Mouse (Mus musculus) lung, embryonic 15.5 days (tissue): ENCODE results near the gene Gm28053. TPM values are rescaled to one million over a fixed set of nuclear protein-coding genes. Genes with fewer than 3 reads are reported as not detected.
"Not testable (repeated sequence)": the region's sequence is repeated elsewhere in the genome, so short reads cannot be mapped to it uniquely, and the experiment has no call there.

Experiments
- ATAC-seq: fragments of 200-750 bp; cut with Nextera tagmentation; 2 replicates; pipeline ENCODE4 v1.8.0; 2017; ENCODE audit warnings: moderate number of reproducible peaks, borderline replicate concordance; ENCODE audit not compliant: low FRiP score, low TSS enrichment; ENCODE audit errors: extremely low read depth
- H3K27ac ChIP-seq: fragments of 300-500 bp; sonication (generic); 2 replicates; pipeline ENCODE4 v1.5.1; 2015; ENCODE audit warnings: moderate library complexity, mild to moderate bottlenecking, inconsistent platforms
- H3K27me3 ChIP-seq: fragments of 300-500 bp; sonication (generic); 2 replicates; pipeline ENCODE4 v1.6.1; 2015; ENCODE audit warnings: inconsistent platforms
- H3K36me3 ChIP-seq: fragments of 300-500 bp; sonication (generic); 2 replicates; pipeline ENCODE4 v1.6.1; 2015; ENCODE audit warnings: inconsistent platforms
- H3K4me1 ChIP-seq: fragments of 300-500 bp; sonication (generic); 2 replicates; pipeline ENCODE4 v1.6.1; 2015; ENCODE audit warnings: inconsistent platforms
- H3K4me2 ChIP-seq: fragments of 300-500 bp; sonication (generic); 2 replicates; pipeline ENCODE4 v1.6.1; 2015; ENCODE audit warnings: inconsistent platforms, mild to moderate bottlenecking, moderate library complexity
- H3K4me3 ChIP-seq: fragments of 300-500 bp; sonication (generic); 2 replicates; pipeline ENCODE4 v1.5.1; 2015; ENCODE audit warnings: mild to moderate bottlenecking, inconsistent platforms
- H3K9ac ChIP-seq: fragments of 300-500 bp; sonication (generic); 2 replicates; pipeline ENCODE4 v1.6.1; 2015; ENCODE audit warnings: inconsistent platforms
- H3K9me3 ChIP-seq: fragments of 300-500 bp; sonication (generic); 2 replicates; pipeline ENCODE4 v1.6.1; 2016; ENCODE audit warnings: inconsistent platforms
- WGBS: fragments of 180-500 bp; shearing (Covaris S2); methylation state at CpG from one replicate; pipeline ENCODE4 v1.1.7; 2015; 5-methylcytosine and 5-hydroxymethylcytosine counted together
- polyA plus RNA-seq: library from polyadenylated mRNA; unstranded; fragments of >200 nt; fragmentation: Nextera tagmentation; extraction: Ambion mirVana; gene quantifications from 2 replicates; pipeline ENCODE4 v1.2.1, GENCODE M21; 2015

The Gm28053 gene
- polyA plus RNA-seq, 1 experiment from 2014 or later: 4.2 TPM

- Histone ChIP-seq H3K4me3 (no peak overlapping the region), H3K4me2 (no peak overlapping the region), H3K9me3 (no peaks in the 10 kb centered on the region), H3K27me3 (no peaks in the 10 kb centered on the region), H3K4me1 (no peaks in the 10 kb centered on the region), H3K9ac (no peak overlapping the region), H3K27ac (peak overlapping the region; percentile 48; the same call in 1 of the 2 replicates), H3K36me3 (no peaks in the 10 kb centered on the region)
- 66% methylated on average over 3 of the region's 3 CpGs for WGBS
- no peak for ATAC-seq
These were observed 36.8 kb upstream of the Gm28053 start for GRCm38 (mm10) chr6:48681472-48682090.

DNA sequence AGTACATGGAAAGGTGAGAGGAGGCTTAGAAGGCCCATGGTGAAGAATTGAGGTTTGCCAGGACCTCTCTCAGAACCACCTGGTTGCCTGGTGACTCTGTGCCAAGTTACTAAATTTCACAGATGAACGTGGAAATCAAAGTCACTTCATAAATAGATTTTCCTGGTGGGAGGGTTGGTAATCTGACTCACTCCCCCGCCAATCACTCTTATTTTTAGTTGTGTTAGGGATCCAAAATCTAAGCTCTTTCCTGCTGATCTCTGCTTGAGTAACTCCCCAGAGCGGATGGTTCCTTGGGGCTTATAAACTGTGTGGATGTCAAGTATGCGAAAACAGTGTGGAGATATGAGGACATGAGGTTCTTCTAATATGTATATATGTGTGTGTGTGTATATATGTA lies 36.1 kb upstream of the Gm28053 start:
- 73% methylated on average over 4 of the region's 4 CpGs for WGBS
- Histone ChIP-seq H3K9ac (no peak overlapping the region), H3K27me3 (no peaks in the 10 kb centered on the region), H3K36me3 (no peaks in the 10 kb centered on the region), H3K4me1 (no peaks in the 10 kb centered on the region), H3K27ac (peak overlapping the region; percentile 48), H3K9me3 (no peaks in the 10 kb centered on the region), H3K4me3 (no peak overlapping the region), H3K4me2 (no peak overlapping the region)
- no peak for ATAC-seq

DNA sequence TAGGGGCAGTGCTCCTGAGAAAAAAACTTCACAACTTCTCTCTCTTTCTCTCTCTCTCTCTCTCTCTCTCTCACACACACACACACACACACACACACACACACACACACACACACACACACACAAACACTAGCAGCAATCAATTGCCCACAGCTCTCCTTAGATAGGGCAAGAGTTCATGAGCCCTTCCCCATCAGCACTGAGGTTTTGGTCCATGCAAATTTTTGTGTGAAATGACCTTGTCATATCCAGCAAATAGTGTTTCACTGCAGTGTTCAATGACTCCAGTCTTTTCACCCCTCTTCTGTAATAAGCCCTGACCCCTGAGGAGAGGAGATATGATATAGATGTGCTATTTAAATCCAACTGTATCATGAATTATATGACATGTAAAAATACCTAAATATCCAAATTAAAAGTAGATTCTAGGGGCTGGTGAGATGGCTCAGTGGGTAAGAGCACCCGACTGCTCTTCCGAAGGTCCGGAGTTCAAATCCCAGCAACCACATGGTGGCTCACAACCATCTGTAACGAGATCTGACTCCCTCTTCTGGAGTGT lies 35.1 kb upstream of the Gm28053 start:
- H3K4me1 ChIP-seq, H3K9ac ChIP-seq, H3K27ac ChIP-seq, H3K36me3 ChIP-seq, H3K4me2 ChIP-seq, H3K9me3 ChIP-seq, ATAC-seq, H3K27me3 ChIP-seq, H3K4me3 ChIP-seq: not testable (repeated sequence)
- 85% methylated on average over 4 of the region's 4 CpGs for WGBS

- H3K9me3 ChIP-seq: no peaks in the 10 kb centered on the region
- H3K27me3 ChIP-seq: no peaks in the 10 kb centered on the region
- no peak within 1 kb of the TSS for H3K9ac ChIP-seq
- H3K4me1 ChIP-seq: no peaks in the 10 kb centered on the region
- H3K4me2 ChIP-seq: peak within 1 kb of the TSS; percentile 16; the same call in 1 of the 2 replicates
- H3K27ac ChIP-seq: peak within 1 kb of the TSS; percentile 66
- WGBS: 62% methylated on average over 5 of the region's 5 CpGs
- no peaks in the 10 kb centered on the region for H3K36me3 ChIP-seq
- peak within 1 kb of the TSS; percentile 7; the same call in 1 of the 2 replicates for H3K4me3 ChIP-seq
- ATAC-seq: no peak
These were observed 34.1 kb upstream of the Gm28053 start, which contains the start of gene Gimap4 for GRCm38 (mm10) chr6:48684319-48684718. TSS of gene Gimap4 (plus strand) at chr6:48684549.

- no peaks in the 10 kb centered on the region for H3K4me1 ChIP-seq
- no peaks in the 10 kb centered on the region for H3K9me3 ChIP-seq
- peak overlapping the region; percentile 16; the same call in 1 of the 2 replicates for H3K4me2 ChIP-seq
- H3K4me3 ChIP-seq: peak overlapping the region; percentile 7; the same call in 1 of the 2 replicates
- no peak overlapping the region for H3K9ac ChIP-seq
- H3K27me3 ChIP-seq: no peaks in the 10 kb centered on the region
- peak overlapping the region; percentile 66 for H3K27ac ChIP-seq
- 49% methylated on average over 4 of the region's 4 CpGs for WGBS
- no peak for ATAC-seq
- H3K36me3 ChIP-seq: no peaks in the 10 kb centered on the region
These were observed 33.6 kb upstream of the Gm28053 start for GRCm38 (mm10) chr6:48684806-48685205.

DNA sequence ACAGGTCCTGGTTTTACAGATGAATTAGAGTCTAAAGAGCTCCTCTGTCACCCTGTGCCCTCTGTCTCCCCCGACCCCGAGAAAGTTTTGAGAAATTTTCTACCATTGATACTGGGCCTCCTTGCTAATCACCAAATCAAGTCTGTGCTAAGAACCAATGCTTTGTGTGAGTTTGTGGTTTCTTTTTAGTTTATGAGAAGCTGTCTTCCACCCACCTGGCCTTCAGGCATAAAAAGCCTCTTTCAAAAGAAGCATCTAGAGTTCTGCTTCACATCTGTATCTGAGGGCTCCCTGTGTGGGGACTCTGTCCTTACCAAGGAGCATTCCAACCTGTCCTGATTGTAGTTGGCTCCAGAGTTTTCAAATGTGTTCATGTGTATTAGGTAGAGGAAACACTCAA lies 33.2 kb upstream of the Gm28053 start:
- Histone ChIP-seq H3K4me1 (no peaks in the 10 kb centered on the region), H3K9me3 (no peaks in the 10 kb centered on the region), H3K36me3 (no peaks in the 10 kb centered on the region), H3K9ac (no peak overlapping the region), H3K4me2 (peak overlapping the region; percentile 11; the same call in 1 of the 2 replicates), H3K4me3 (peak overlapping the region; percentile 7; the same call in 1 of the 2 replicates), H3K27me3 (no peaks in the 10 kb centered on the region), H3K27ac (peak overlapping the region; percentile 66)
- WGBS: 76% methylated on average over 2 of the region's 2 CpGs
- no peak for ATAC-seq

- WGBS: 66% methylated on average over 7 of the region's 7 CpGs
- Histone ChIP-seq H3K4me2 (peak overlapping the region; percentile 11; the same call in 1 of the 2 replicates), H3K27ac (no peak overlapping the region), H3K36me3 (no peaks in the 10 kb centered on the region), H3K9me3 (no peaks in the 10 kb centered on the region), H3K9ac (no peak overlapping the region), H3K27me3 (no peaks in the 10 kb centered on the region), H3K4me1 (no peaks in the 10 kb centered on the region), H3K4me3 (no peak overlapping the region)
- ATAC-seq: no peak
These were observed 32.4 kb upstream of the Gm28053 start for GRCm38 (mm10) chr6:48685694-48686665.

- H3K4me3 ChIP-seq: no peak overlapping the region
- no peaks in the 10 kb centered on the region for H3K27me3 ChIP-seq
- H3K27ac ChIP-seq: no peak overlapping the region
- no peaks in the 10 kb centered on the region for H3K9me3 ChIP-seq
- no peak for ATAC-seq
- WGBS: 69% methylated on average over 2 of the region's 2 CpGs
- no peaks in the 10 kb centered on the region for H3K36me3 ChIP-seq
- no peak overlapping the region for H3K4me2 ChIP-seq
- H3K4me1 ChIP-seq: no peaks in the 10 kb centered on the region
- H3K9ac ChIP-seq: no peak overlapping the region
These were observed 31.3 kb upstream of the Gm28053 start for GRCm38 (mm10) chr6:48687077-48687476.

DNA sequence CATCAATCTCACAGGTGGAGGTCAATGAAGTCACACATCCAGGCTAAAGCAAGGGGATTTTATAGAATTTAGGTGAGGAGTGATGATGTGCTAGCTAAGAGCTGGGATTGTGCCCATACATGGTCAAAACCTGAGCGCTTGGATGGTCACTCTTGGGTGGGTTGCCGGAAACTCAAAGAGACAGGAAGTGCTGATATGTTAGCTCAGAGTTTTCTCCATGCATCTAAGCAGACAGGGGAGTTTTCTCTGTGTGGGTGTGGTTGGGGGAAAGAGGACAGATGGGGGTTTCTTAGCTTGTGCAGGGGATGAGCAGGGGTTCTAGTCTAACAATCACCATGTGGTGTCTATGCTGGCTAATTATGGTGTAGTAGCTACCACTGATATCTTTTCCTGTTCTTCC lies 29.1 kb upstream of the Gm28053 start:
- no peaks in the 10 kb centered on the region for H3K9me3 ChIP-seq
- no peaks in the 10 kb centered on the region for H3K4me1 ChIP-seq
- no peak overlapping the region for H3K4me3 ChIP-seq
- no peaks in the 10 kb centered on the region for H3K36me3 ChIP-seq
- no peak overlapping the region for H3K4me2 ChIP-seq
- WGBS: 72% methylated on average over 2 of the region's 2 CpGs
- H3K27me3 ChIP-seq: no peaks in the 10 kb centered on the region
- no peak overlapping the region for H3K27ac ChIP-seq
- H3K9ac ChIP-seq: no peak overlapping the region
- no peak for ATAC-seq

- no peak for ATAC-seq
- H3K27me3 ChIP-seq: no peaks in the 10 kb centered on the region
These were observed 25.4 kb upstream of the Gm28053 start for GRCm38 (mm10) chr6:48692962-48693361.

DNA sequence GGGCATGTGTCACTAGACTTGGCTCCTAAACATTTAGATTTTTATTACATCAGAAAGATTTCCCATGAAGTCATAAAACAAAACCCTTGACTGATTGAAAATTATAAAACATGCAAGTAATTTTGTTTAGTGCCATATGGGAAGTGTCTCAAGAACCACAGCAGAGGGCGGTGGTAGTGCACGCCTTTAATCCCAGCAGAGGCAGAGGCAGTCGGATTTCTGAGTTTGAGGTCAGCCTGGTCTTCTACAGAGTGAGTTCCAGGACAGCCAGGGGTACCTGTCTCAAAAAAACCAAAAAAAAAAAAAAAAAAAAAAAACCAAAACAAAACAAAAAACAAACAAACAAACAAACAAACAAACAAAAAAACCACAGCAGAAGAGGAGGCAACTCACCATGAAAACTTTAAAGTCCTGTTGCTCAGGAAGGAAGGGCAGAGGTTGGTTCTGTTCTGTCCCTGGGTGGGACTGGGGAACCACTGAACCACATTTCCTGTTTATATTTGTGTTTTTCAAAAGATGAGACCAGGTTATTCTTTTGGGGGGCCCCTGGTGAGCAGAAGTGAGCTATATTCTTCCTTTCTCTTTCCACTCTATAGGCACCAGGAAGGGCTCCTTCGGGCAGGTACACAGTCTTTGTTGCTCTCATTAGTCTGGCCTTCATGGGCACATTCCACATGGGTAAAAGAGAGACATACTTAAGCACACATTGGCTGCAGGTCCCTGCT lies 21.4 kb upstream of the Gm28053 start:
- no peaks in the 10 kb centered on the region for H3K36me3 ChIP-seq
- H3K27ac ChIP-seq: peak overlapping the region; percentile 34
- H3K9me3 ChIP-seq: no peaks in the 10 kb centered on the region
- no peaks in the 10 kb centered on the region for H3K27me3 ChIP-seq
- ATAC-seq: no peak
- H3K4me2 ChIP-seq: no peak overlapping the region
- peaks cover 3% of the 10 kb centered on the region; the same call in 1 of the 2 replicates for H3K4me1 ChIP-seq
- 70% methylated on average over 4 of the region's 4 CpGs for WGBS
- H3K4me3 ChIP-seq: no peak overlapping the region
- no peak overlapping the region for H3K9ac ChIP-seq

More at GRCm38 (mm10) chr6:48692962-48693361, 25.4 kb upstream of the Gm28053 start:
- Histone ChIP-seq H3K9ac (no peak overlapping the region), H3K4me1 (no peaks in the 10 kb centered on the region), H3K9me3 (no peaks in the 10 kb centered on the region), H3K4me3 (no peak overlapping the region), H3K4me2 (no peak overlapping the region), H3K36me3 (no peaks in the 10 kb centered on the region), H3K27ac (no peak overlapping the region)
- 82% methylated on average over 6 of the region's 6 CpGs for WGBS
